Mouse (Mus musculus) CH12.LX (cell line): Measurements from ENCODE around the gene Acp7. TPM values are rescaled to one million over a fixed set of nuclear protein-coding genes. Genes with fewer than 3 reads are reported as not detected.

Experiments used
- DNase-seq: peaks from one replicate; pipeline ENCODE4 v3.0.0-alpha.2; 2013; ENCODE audit errors: extremely low read depth
- H3K27ac ChIP-seq: 2 replicates; pipeline ENCODE4 v1.5.1; 2012; ENCODE audit warnings: low read depth, mild to moderate bottlenecking, control low read depth, moderate library complexity; ENCODE audit not compliant: insufficient read depth
- H3K27me3 ChIP-seq: replicated peaks from 2 replicates; pipeline ENCODE3; 2012; ENCODE audit warnings: inconsistent platforms
- H3K36me3 ChIP-seq, 2 experiments: replicated peaks in 1 of 2; 2 replicates each; pipeline versions ENCODE3 to v1.6.1; 2012; ENCODE audit warnings: inconsistent platforms in 1 of 2, low read length in 1 of 2, mild to moderate bottlenecking in 1 of 2, mixed read lengths in 1 of 2, moderate library complexity in 1 of 2; ENCODE audit not compliant: control insufficient read depth in 1 of 2, insufficient read depth in 1 of 2
- H3K4me1 ChIP-seq, 2 experiments: 2 replicates each; pipeline ENCODE4 v1.6.1; 2012; ENCODE audit warnings: inconsistent platforms in 1 of 2, moderate library complexity in 1 of 2; ENCODE audit not compliant: insufficient read depth in 2 of 2, control insufficient read depth in 1 of 2
- H3K4me2 ChIP-seq: 2 replicates; pipeline ENCODE4 v1.6.1; 2012; ENCODE audit warnings: low read depth, mild to moderate bottlenecking, control low read depth; ENCODE audit not compliant: poor library complexity, insufficient read depth, severe bottlenecking
- H3K4me3 ChIP-seq, 3 experiments: fragments of 150-350 bp in 1 of 3; sonication (generic) in 1 of 3; replicated peaks in 1 of 3; 2 replicates each; pipeline versions ENCODE3 to v1.5.1; 2011 to 2012; ENCODE audit warnings: low read depth in 2 of 3, low read length in 2 of 3, mild to moderate bottlenecking in 2 of 3, moderate library complexity in 2 of 3, control low read depth in 1 of 3, improper control_type of control experiment in 1 of 3, inconsistent platforms in 1 of 3, mixed read lengths in 1 of 3; ENCODE audit not compliant: poor library complexity in 1 of 3
- H3K79me2 ChIP-seq: replicated peaks from 2 replicates; pipeline ENCODE4 v1.6.1; 2012; ENCODE audit warnings: mild to moderate bottlenecking, moderate library complexity; ENCODE audit not compliant: control insufficient read depth, poor library complexity, insufficient read depth, severe bottlenecking; ENCODE audit errors: extremely low read depth
- H3K9ac ChIP-seq: 2 replicates; pipeline ENCODE4 v1.6.1; 2012; ENCODE audit warnings: low read depth, mild to moderate bottlenecking, control low read depth, moderate library complexity; ENCODE audit not compliant: insufficient read depth
- H3K9me3 ChIP-seq: replicated peaks from 2 replicates; pipeline ENCODE3; 2012; ENCODE audit warnings: low read length, inconsistent platforms, mixed read lengths
- BHLHE40 ChIP-seq: IDR thresholded peaks from 2 replicates; pipeline ENCODE4 v1.6.1; 2011; ENCODE audit warnings: mild to moderate bottlenecking, low read depth, low read length, improper control_type of control experiment
- CHD1 ChIP-seq: IDR thresholded peaks from 2 replicates; pipeline ENCODE4 v1.6.1; 2012; ENCODE audit warnings: low read depth, low read length, improper control_type of control experiment, inconsistent platforms
- EP300 ChIP-seq: IDR thresholded peaks from 2 replicates; pipeline ENCODE4 v1.6.1; 2011; ENCODE audit warnings: low read length, improper control_type of control experiment
- ETS1 ChIP-seq: conservative IDR thresholded peaks from 2 replicates; pipeline ENCODE4 v1.6.1; 2012; ENCODE audit warnings: low read depth, mild to moderate bottlenecking, inconsistent platforms, low read length, improper control_type of control experiment, moderate library complexity
- GABPA ChIP-seq: IDR thresholded peaks from 2 replicates; pipeline ENCODE4 v1.6.1; 2012; ENCODE audit warnings: low read depth, low read length, improper control_type of control experiment, inconsistent platforms; ENCODE audit not compliant: insufficient replicate concordance
- IRF4 ChIP-seq: IDR thresholded peaks from 2 replicates; pipeline ENCODE4 v1.6.1; 2014; ENCODE audit warnings: low read depth, mild to moderate bottlenecking, inconsistent platforms, low read length, improper control_type of control experiment
- JUN ChIP-seq: IDR thresholded peaks from 2 replicates; pipeline ENCODE4 v1.6.1; 2011; ENCODE audit warnings: low read depth, mild to moderate bottlenecking, low read length, improper control_type of control experiment, moderate library complexity; ENCODE audit not compliant: insufficient read depth
- JUND ChIP-seq: conservative IDR thresholded peaks from 2 replicates; pipeline ENCODE4 v1.6.1; 2011; ENCODE audit warnings: low read depth, low read length, improper control_type of control experiment
- MAFK ChIP-seq: IDR thresholded peaks from 2 replicates; pipeline ENCODE4 v1.6.1; 2011; ENCODE audit warnings: low read length, improper control_type of control experiment; ENCODE audit not compliant: insufficient replicate concordance
- MEF2A ChIP-seq: IDR thresholded peaks from 2 replicates; pipeline ENCODE4 v1.6.1; 2014; ENCODE audit warnings: low read depth, mild to moderate bottlenecking, inconsistent platforms, low read length, improper control_type of control experiment, borderline replicate concordance
- MXI1 ChIP-seq: IDR thresholded peaks from 2 replicates; pipeline ENCODE4 v1.6.1; 2011; ENCODE audit warnings: mild to moderate bottlenecking, low read depth, low read length, improper control_type of control experiment
- NELFE ChIP-seq: IDR thresholded peaks from 2 replicates; pipeline ENCODE4 v1.6.1; 2011; ENCODE audit warnings: low read depth, low read length, improper control_type of control experiment
- POLR2A ChIP-seq: IDR thresholded peaks from 2 replicates; pipeline ENCODE4 v1.6.1; 2011; ENCODE audit warnings: low read depth, mild to moderate bottlenecking, improper control_type of control experiment, low read length
- RCOR1 ChIP-seq: conservative IDR thresholded peaks from 2 replicates; pipeline ENCODE4 v1.6.1; 2012; ENCODE audit warnings: low read depth, mild to moderate bottlenecking, inconsistent platforms, low read length, improper control_type of control experiment
- SIN3A ChIP-seq: IDR thresholded peaks from 2 replicates; pipeline ENCODE4 v1.6.1; 2012; ENCODE audit warnings: low read length, improper control_type of control experiment, inconsistent platforms
- SMC3 ChIP-seq: IDR thresholded peaks from 2 replicates; pipeline ENCODE4 v1.6.1; 2011; ENCODE audit warnings: low read depth, low read length, improper control_type of control experiment
- UBTF ChIP-seq: IDR thresholded peaks from 2 replicates; pipeline ENCODE4 v1.6.1; 2012; ENCODE audit warnings: low read depth, mild to moderate bottlenecking, inconsistent platforms, low read length, improper control_type of control experiment, moderate library complexity
- USF1 ChIP-seq: IDR thresholded peaks from 2 replicates; pipeline ENCODE4 v1.6.1; 2014; ENCODE audit warnings: low read depth, mild to moderate bottlenecking, inconsistent platforms, low read length, improper control_type of control experiment
- USF2 ChIP-seq: conservative IDR thresholded peaks from 2 replicates; pipeline ENCODE4 v1.6.1; 2011; ENCODE audit warnings: low read depth, low read length, improper control_type of control experiment
- ZKSCAN1 ChIP-seq: IDR thresholded peaks from 2 replicates; pipeline ENCODE4 v1.6.1; 2012; ENCODE audit warnings: low read depth, inconsistent platforms, low read length, improper control_type of control experiment, borderline replicate concordance
- ZMIZ1 ChIP-seq: IDR thresholded peaks from 2 replicates; pipeline ENCODE4 v1.6.1; 2012; ENCODE audit warnings: low read depth, mild to moderate bottlenecking, inconsistent platforms, low read length, improper control_type of control experiment
- ZNF384 ChIP-seq: IDR thresholded peaks from 2 replicates; pipeline ENCODE4 v1.6.1; 2012; ENCODE audit warnings: low read depth, low read length, improper control_type of control experiment, inconsistent platforms
- dilution Hi-C: fragments of 300-500 bp; cut with MboI; formaldehyde crosslinking; loops from 2 replicates; pipeline ENCODE4 v1.14.3; 2020; ENCODE audit warnings: low sequenced_read_pairs; ENCODE audit not compliant: extremely low pct_unique_long_range_greater_than_20kb, extremely low pct_ligation_motif_present
- in situ Hi-C: fragments of 300-500 bp; cut with MboI; formaldehyde crosslinking; loops from 3 replicates; pipeline ENCODE4 v1.14.3; 2019; ENCODE audit warnings: low sequenced_read_pairs, low pct_ligation_motif_present, low pct_unique_long_range_greater_than_20kb, mixed read lengths
- polyA plus RNA-seq: library from polyadenylated mRNA; unstranded; fragments of >175 nt; gene quantifications from 2 replicates; pipeline ENCODE4 v1.2.1, GENCODE M21; 2012; ENCODE audit warnings: low read depth; ENCODE audit not compliant: insufficient read length
- total RNA-seq, 2 experiments: library from RNA; depleted of rRNA; stranded (reverse); fragments of 300-350 nt in 1 of 2; fragments of >200 nt in 1 of 2; gene quantifications; 2 replicates each; pipeline ENCODE4 v1.2.3; 2012 to 2014

The Acp7 gene
- total and polyA plus RNA-seq, 3 experiments = not detected

DNA sequence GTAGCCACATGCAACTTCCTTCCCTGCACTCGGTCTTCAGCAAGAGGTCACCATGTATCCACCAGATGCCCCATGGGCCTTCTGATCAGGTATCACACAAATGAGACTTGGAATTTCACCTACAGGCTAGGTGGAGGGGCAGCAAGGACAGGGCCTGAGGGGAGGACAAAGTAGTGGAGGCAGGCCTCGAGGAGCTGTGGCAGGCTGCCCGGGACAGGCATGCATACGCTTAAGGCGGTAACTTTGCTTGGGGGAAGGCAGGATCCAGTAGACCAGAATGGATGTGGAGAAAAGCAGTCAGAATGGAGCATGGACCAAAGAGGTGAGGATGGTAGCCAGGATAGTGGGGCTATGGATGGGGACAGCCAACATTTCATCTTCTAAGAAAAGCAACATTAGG is 51.3 kb downstream of the Acp7 start:
- in situ Hi-C loops = no loop called here
- no peak for DNase-seq
- Histone ChIP-seq H3K27ac (no peak overlapping the region), H3K9me3 (peaks cover 2% of the 10 kb centered on the region), H3K4me3 (no peak overlapping the region), H3K4me1 (peaks cover 2 to 67% of the 10 kb centered on the region in 2 experiments), H3K79me2 (no peaks in the 10 kb centered on the region), H3K36me3 (peaks cover 3 to 66% of the 10 kb centered on the region in 2 experiments), H3K9ac (no peak overlapping the region), H3K27me3 (no peaks in the 10 kb centered on the region), H3K4me2 (no peak overlapping the region)
- TF ChIP-seq ZMIZ1 (no peak), ZKSCAN1 (no peak), CHD1 (no peak), SIN3A (no peak), RCOR1 (no peak), NELFE (no peak), JUN (no peak), MEF2A (no peak)
- dilution Hi-C loops = no loop called here

DNA sequence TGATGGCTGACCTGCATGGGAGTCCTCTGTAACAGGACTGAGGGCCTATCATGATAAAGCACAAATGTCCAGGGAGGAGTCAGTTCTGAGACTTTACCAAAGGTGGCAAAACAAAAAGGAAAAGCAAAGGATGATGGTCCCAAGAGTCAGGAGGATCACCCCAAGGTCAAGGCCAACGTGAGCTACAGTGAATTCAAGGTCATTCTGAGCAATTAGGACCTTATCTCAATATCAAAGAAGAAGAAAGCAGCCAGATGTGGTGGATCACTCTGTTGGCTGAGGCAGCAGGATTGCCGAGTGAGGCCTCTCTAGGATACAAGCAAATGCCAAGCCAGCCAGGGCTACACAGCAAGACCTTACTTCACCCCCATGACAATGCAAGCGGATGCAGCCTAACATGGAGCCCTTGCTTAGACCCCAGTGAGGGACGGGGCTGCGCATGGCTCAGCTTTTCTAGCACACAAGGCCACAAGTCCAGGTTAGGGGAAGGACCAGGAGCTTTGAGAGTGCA is 52.5 kb downstream of the Acp7 start:
- peaks cover 3 to 64% of the 10 kb centered on the region in 2 experiments for H3K36me3 ChIP-seq
- H3K4me1 ChIP-seq = peaks cover 2 to 62% of the 10 kb centered on the region in 2 experiments

More for the DNA sequence above, 52.5 kb downstream of the Acp7 start:
- Histone ChIP-seq H3K79me2 (no peaks in the 10 kb centered on the region), H3K27ac (no peak overlapping the region), H3K4me2 (no peak overlapping the region), H3K9me3 (peaks cover 2% of the 10 kb centered on the region), H3K27me3 (no peaks in the 10 kb centered on the region), H3K4me3 (no peak overlapping the region), H3K9ac (no peak overlapping the region)
- dilution Hi-C loops (no loop called here), in situ Hi-C loops (no loop called here)
- no peak for DNase-seq
- TF ChIP-seq IRF4 (no peak), POLR2A (no peak), MXI1 (no peak), JUN (no peak), GABPA (no peak), ZNF384 (no peak), SMC3 (no peak), USF1 (no peak), EP300 (no peak), UBTF (no peak), JUND (no peak), BHLHE40 (no peak), ETS1 (no peak), MEF2A (no peak), MAFK (no peak), USF2 (no peak)
